Mouse (Mus musculus): ENCODE data around the gene Glod5.

- TF ChIP-seq CTCF (IDR thresholded peaks at IDR 0.05; ENCODE audit: control insufficient read depth, insufficient read depth, insufficient read length) (no peak), MYOG (IDR thresholded peaks at IDR 0.05; ENCODE audit: control insufficient read depth, extremely low read depth, insufficient read length) (no peak), FOSL1 (IDR thresholded peaks at IDR 0.05; ENCODE audit: insufficient read depth, low read length, poor library complexity, severe bottlenecking) (no peak), USF1 (IDR thresholded peaks at IDR 0.05; ENCODE audit: low read depth) (no peak), CEBPB (IDR thresholded peaks at IDR 0.05; ENCODE audit: low read depth) (no peak), MAX (IDR thresholded peaks at IDR 0.05) (no peak)
Observed at GRCm38 (mm10) chrX:7966161-7966560, 52.1 kb downstream of the Glod5 start.
